Mouse (Mus musculus) limb, embryonic 11.5 days (tissue): ENCODE data around the gene Dmkn. TPM values are rescaled to one million over a fixed set of nuclear protein-coding genes. Genes with fewer than 3 reads are reported as not detected.
"Not testable (repeated sequence)": the region's sequence is repeated elsewhere in the genome, so short reads cannot be mapped to it uniquely, and the experiment has no call there.

Experiments used
- ATAC-seq: fragments of 200-750 bp; cut with Nextera tagmentation; 2 replicates; pipeline ENCODE4 v1.8.0; 2017; ENCODE audit warnings: low read depth; ENCODE audit not compliant: insufficient number of reproducible peaks, low FRiP score, low TSS enrichment
- DNase-seq: peaks from one replicate; pipeline ENCODE4 v3.0.0-alpha.2; 2015; ENCODE audit warnings: low spot score
- H3K27ac ChIP-seq: fragments of 300-500 bp; sonication (generic); replicated peaks from 2 replicates; pipeline ENCODE4 v1.5.1; 2014; ENCODE audit warnings: low read depth, mild to moderate bottlenecking, low read length
- H3K27me3 ChIP-seq: fragments of 300-500 bp; sonication (generic); 2 replicates; pipeline ENCODE4 v1.6.1; 2014; ENCODE audit warnings: mild to moderate bottlenecking, low read length, mixed read lengths; ENCODE audit not compliant: control insufficient read depth, insufficient read depth
- H3K36me3 ChIP-seq: fragments of 300-500 bp; sonication (generic); 2 replicates; pipeline ENCODE4 v1.6.1; 2014; ENCODE audit warnings: mild to moderate bottlenecking, low read length, moderate library complexity, mixed read lengths; ENCODE audit not compliant: control insufficient read depth, insufficient read depth
- H3K4me1 ChIP-seq: fragments of 300-500 bp; sonication (generic); 2 replicates; pipeline ENCODE4 v1.6.1; 2014; ENCODE audit warnings: low read length, mixed read lengths; ENCODE audit not compliant: control insufficient read depth, insufficient read depth
- H3K4me2 ChIP-seq: fragments of 300-500 bp; sonication (generic); 2 replicates; pipeline ENCODE4 v1.6.1; 2014; ENCODE audit warnings: low read depth, mild to moderate bottlenecking, moderate library complexity; ENCODE audit not compliant: severe bottlenecking
- H3K4me3 ChIP-seq: fragments of 300-500 bp; sonication (generic); 2 replicates; pipeline ENCODE4 v1.5.1; 2014; ENCODE audit warnings: low read depth, low read length
- H3K9ac ChIP-seq: fragments of 300-500 bp; sonication (generic); 2 replicates; pipeline ENCODE4 v1.6.1; 2014; ENCODE audit warnings: mild to moderate bottlenecking, low read length
- H3K9me3 ChIP-seq: fragments of 300-500 bp; sonication (generic); 2 replicates; pipeline ENCODE4 v1.6.1; 2016; ENCODE audit warnings: low read length; ENCODE audit not compliant: control insufficient read depth
- WGBS: fragments of 180-500 bp; shearing (Covaris S2); extraction: QIAGEN DNeasy Blood & Tissue Kit; methylation state at CpG from one replicate; pipeline ENCODE4 v1.1.7; 2014; 5-methylcytosine and 5-hydroxymethylcytosine counted together
- polyA plus RNA-seq: library from polyadenylated mRNA; unstranded; fragments of >200 nt; fragmentation: Nextera tagmentation; extraction: Ambion mirVana; gene quantifications from 2 replicates; pipeline ENCODE4 v1.2.1, GENCODE M21; 2014

Gene Dmkn
- polyA plus RNA-seq, 1 experiment from 2014 or later: not detected

DNA sequence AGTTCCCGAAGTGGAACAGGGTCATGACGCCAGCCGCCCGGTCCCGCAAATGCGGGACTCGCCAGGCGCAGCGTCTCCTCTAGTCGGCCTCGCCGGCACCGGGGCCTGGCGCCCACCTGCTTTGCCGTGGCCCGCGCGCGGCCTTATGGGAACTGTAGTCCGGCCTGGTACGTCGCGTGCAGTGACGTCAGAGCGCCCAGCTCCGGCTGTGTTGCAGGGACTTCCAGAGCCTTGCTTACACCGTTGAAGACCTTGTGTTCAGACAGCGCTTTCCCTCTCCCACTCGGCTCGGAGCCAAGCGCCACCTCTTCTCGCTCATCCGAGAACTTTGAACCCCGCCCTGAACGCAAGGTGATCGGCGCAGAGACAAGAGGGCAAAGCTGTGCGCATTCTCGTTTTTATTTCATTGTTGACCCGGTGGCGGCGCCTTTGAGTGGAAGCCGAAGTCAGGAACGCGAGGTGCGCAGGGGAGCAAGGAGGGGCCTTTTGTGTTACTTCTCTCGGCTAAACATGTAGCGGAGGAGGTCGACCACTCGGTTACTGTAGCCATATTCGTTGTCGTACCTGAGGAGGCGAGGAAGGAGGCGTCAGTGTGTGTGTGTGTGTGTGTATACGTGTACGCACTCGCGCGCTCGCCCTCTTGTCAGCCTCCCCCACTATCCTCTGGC, 34.0 kb upstream of the Dmkn start, which contains the start of gene Tmem147:
TSS of gene Tmem147 (minus strand) at position 145 of the 668 bp plus-strand sequence.
- Histone ChIP-seq H3K4me1 (peaks cover 7% of the 10 kb centered on the region), H3K36me3 (0 out of 2 replicates have a peak, but pooled peaks cover 2% of the 10 kb centered on the region), H3K4me3 (peak within 1 kb of the TSS; percentile 51), H3K9ac (peak within 1 kb of the TSS; percentile 68), H3K27ac (peak within 1 kb of the TSS; percentile 80), H3K27me3 (no peaks in the 10 kb centered on the region), H3K9me3 (no peaks in the 10 kb centered on the region), H3K4me2 (peak within 1 kb of the TSS; percentile 54)
- WGBS: under 1% methylated on average over 57 of the region's 60 CpGs
- ATAC-seq (peak; percentile 95), DNase-seq (peak; percentile 98)

DNA sequence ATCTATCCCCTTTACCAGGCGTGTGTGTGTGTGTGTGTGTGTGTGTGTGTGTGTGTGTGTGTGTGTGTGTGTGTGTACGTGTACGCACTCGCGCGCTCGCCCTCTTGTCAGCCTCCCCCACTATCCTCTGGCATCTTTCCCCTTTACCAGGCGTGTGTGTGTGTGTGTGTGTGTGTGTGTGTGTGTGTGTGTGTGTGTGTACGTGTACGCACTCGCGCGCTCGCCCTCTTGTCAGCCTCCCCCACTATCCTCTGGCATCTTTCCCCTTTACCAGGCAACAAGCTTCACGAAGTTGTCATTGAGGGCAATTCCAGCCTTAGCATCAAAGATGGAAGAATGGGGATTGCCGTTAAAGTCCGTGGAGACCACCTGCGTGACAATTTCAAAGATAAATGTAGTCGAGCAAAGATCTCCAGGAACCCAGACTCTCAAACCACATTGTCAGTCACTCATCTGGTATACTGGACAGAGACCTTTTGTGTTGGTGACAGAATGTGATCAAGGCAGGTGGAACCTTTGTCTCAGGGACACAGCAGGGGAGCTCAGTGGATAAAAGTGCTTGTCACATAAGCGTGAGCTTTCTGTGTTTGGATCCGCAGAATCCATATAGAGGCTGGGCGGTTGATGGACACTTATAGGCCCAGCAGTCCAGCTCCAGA, 33.4 kb upstream of the Dmkn start:
- H3K9me3 ChIP-seq, H3K4me1 ChIP-seq, H3K27ac ChIP-seq, H3K27me3 ChIP-seq, DNase-seq, H3K36me3 ChIP-seq, ATAC-seq: not testable (repeated sequence)
- H3K9ac ChIP-seq: peak overlapping the region; percentile 68
- WGBS: 30% methylated on average over 15 of the region's 22 CpGs
- H3K4me2 ChIP-seq: peak overlapping the region; percentile 54
- peak overlapping the region; percentile 51 for H3K4me3 ChIP-seq

DNA sequence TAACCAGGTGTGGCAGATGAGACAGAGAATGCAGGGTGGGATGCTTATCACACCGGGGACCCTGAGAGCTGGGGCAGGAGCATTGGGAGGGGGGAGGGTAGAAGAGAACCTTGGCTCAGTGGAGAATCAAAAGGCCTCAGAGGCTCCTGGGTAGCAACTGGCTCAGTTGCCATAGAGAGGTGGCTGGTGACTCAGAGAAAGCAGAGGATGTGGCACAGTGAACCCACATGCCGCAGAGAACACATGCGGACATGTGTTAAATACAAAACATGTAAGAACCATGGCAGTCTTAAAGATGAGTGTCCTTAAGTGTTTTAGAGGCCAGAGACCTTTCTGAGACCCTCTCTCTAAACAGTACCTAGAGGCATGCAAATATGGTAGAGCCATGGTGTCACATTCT, 27.3 kb upstream of the Dmkn start:
- 0 out of 2 replicates have a peak, but pooled peaks cover 2% of the 10 kb centered on the region for H3K36me3 ChIP-seq
- ATAC-seq (no peak), DNase-seq (no peak)
- H3K4me1 ChIP-seq: no peaks in the 10 kb centered on the region
- H3K9me3 ChIP-seq: no peaks in the 10 kb centered on the region
- no peak overlapping the region for H3K27ac ChIP-seq
- no peak overlapping the region for H3K4me3 ChIP-seq
- 83% methylated on average over 3 of the region's 3 CpGs for WGBS
- H3K4me2 ChIP-seq: no peak overlapping the region
- no peaks in the 10 kb centered on the region for H3K27me3 ChIP-seq
- no peak overlapping the region for H3K9ac ChIP-seq

DNA sequence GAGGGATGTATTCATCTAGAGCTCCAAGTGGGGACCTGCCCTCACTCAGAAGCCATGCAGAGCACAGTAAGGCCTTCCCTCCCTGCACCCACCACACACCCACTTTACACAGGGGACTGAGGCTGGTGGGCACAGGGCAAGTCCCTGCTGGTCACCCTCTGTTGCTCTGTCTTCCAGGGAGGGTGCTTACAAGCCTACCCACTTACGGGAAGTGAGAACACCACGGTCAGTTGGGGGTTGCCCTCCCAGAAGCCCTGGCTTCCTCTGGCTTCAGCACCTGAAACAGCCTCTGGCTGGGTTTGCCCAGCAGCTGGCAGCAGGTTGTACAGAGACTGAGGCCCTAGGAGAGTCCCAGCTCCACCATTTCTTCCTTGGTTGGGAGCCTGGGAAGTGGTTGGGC, 21.0 kb upstream of the Dmkn start:
- not testable (repeated sequence) for H3K27ac ChIP-seq, H3K27me3 ChIP-seq, H3K9me3 ChIP-seq, DNase-seq, ATAC-seq, H3K9ac ChIP-seq, H3K4me3 ChIP-seq, H3K4me1 ChIP-seq, H3K36me3 ChIP-seq, H3K4me2 ChIP-seq
- WGBS: 85% methylated on average over 2 of the region's 2 CpGs

DNA sequence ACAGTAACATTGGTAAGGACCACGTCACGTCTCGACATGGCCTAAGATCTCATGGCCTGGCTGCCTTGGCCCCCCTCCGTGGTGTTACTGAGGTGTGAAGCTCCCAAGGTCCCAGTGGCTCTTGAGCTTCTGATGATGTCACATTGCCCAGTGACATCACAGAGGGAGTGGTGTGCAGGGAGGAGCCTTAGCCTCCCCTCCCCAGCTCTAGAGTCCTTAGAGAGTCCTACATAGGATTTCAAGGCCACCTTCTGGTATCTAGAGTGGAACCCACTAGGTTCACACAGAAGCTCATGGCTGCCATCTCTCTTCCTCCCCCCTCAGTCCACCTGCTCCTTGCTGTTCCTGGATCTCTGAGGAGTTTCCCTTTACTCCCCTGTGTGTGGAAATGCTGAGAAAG, 19.9 kb upstream of the Dmkn start, which contains the start of gene Gapdhs:
TSS of gene Gapdhs (minus strand) at position 65 of the 400 bp plus-strand sequence.
- not testable (repeated sequence) for ATAC-seq, H3K4me1 ChIP-seq, H3K4me2 ChIP-seq, H3K36me3 ChIP-seq, H3K27ac ChIP-seq, DNase-seq, H3K9me3 ChIP-seq, H3K4me3 ChIP-seq, H3K27me3 ChIP-seq, H3K9ac ChIP-seq
- WGBS: 100% methylated on average over 1 of the region's 4 CpGs

DNA sequence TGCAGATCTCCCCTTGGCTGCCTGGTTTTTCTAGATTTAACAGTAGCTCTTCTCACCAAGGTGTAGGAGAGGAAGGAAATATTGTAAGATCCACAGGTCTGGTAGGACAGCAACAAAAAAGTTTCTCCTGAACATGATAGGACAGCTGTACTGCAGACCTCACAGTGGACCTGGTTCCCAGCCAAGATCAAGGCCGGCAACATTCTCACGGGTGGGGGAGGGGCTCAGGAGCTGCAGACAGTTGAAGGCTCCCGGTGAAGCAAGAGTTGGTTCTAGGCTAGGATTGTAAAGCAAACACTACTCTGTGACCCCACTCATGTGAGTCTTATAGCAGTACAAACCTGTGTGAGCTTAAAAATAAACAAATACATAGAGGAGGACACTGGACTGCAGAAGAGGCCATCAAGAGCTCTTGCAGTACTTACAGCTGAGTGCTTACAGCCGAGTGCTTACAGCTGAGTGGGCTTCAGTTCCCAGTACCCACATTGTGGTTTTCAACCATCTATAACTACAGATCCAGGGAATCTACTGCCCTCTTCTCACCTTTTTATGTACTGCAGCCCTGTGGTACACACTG, 19.4 kb upstream of the Dmkn start:
- no peaks in the 10 kb centered on the region for H3K4me1 ChIP-seq
- H3K4me2 ChIP-seq: no peak overlapping the region
- WGBS: 47% methylated on average over 4 of the region's 4 CpGs
- DNase-seq (no peak), ATAC-seq (no peak)
- H3K36me3 ChIP-seq: no peaks in the 10 kb centered on the region; the same call in 1 of the 2 replicates
- H3K9me3 ChIP-seq: no peaks in the 10 kb centered on the region
- no peak overlapping the region for H3K9ac ChIP-seq
- H3K4me3 ChIP-seq: no peak overlapping the region
- H3K27ac ChIP-seq: no peak overlapping the region
- H3K27me3 ChIP-seq: no peaks in the 10 kb centered on the region

DNA sequence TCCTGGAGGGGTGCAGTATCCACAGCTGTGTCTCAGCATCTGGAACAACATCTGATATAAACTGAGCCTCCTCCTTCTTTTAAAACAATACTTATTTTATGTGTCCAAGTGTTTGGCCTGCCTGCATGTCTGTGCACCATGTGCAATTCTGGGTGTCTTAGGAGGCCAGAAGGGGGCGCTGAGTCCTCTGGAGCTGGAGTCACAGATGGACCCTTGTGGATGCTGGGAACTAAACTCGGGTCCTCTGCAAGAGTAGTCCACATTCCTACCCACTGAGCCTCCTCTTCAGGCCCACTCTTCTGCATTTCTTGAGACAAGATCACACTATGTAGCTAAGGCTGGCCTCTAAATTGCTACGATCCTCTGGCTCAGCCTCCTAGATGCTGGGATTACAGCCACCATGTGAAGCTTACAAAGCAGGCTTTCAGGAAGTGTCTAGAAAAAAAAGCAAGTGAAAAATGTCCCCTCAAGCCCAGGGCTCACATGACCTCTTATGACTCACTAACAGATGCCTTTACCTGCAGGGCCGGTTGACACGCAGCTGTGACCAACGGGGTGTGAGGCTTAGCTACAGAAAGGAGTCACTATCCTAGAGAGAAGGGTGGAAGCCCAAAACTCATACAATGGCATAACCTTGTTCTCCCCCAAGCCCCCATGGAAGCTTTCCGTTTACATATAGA, 15.9 kb upstream of the Dmkn start:
- Histone ChIP-seq H3K36me3 (no peaks in the 10 kb centered on the region; the same call in 1 of the 2 replicates), H3K27me3 (no peaks in the 10 kb centered on the region), H3K9me3 (no peaks in the 10 kb centered on the region), H3K27ac (no peak overlapping the region), H3K9ac (no peak overlapping the region), H3K4me1 (no peaks in the 10 kb centered on the region), H3K4me3 (no peak overlapping the region), H3K4me2 (no peak overlapping the region)
- WGBS: 83% methylated on average over 7 of the region's 7 CpGs
- DNase-seq: no peak
- ATAC-seq: no peak
